Mouse (Mus musculus) lung, postnatal 0 days (tissue): Measurements from ENCODE around the gene Gtf2a1l.

ENCODE experiments used
- CTCF ChIP-seq: IDR thresholded peaks from 2 replicates; pipeline ENCODE4 v1.5.1; 2016; ENCODE audit warnings: antibody characterized with exemption, mild to moderate bottlenecking
- EP300 ChIP-seq: IDR thresholded peaks from 2 replicates; pipeline ENCODE4 v1.6.1; 2016; ENCODE audit warnings: antibody characterized with exemption, mild to moderate bottlenecking, control low read depth

DNA sequence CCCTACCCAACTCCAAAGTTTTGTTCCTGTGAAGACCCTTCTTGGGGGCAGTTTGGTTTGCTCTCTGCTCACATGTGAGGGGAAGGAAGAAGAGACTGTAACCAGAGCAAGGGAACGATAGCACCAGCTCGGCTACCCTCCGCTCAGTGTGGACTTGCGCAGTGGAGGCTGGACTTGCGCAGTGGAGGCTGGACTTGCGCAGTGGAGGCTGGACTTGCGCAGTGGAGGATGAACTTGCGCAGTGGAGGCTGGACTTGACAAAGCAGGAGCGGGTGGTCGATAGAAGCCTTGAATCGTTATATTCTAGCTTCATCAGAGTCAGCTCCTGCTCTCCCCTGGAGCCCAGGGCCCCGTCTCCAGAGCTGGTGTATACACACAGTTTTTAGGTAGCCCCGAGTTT is 43.1 kb upstream of the Gtf2a1l start:
- no peak for TF ChIP-seq CTCF
- TF ChIP-seq EP300, result no peak
